Mouse (Mus musculus) lung, adult 2 months (tissue): ENCODE data around the gene Cenps. TPM values are rescaled to one million over a fixed set of nuclear protein-coding genes. Genes with fewer than 3 reads are reported as not detected.
"Not testable (repeated sequence)": the region's sequence is repeated elsewhere in the genome, so short reads cannot be mapped to it uniquely, and the experiment has no call there.

Source experiments
- DNase-seq: peaks from one replicate; pipeline ENCODE4 v3.0.0; 2022
- H3K4me1 ChIP-seq: fragments of 200-500 bp; 2 replicates; pipeline ENCODE4 v1.6.1; 2011; ENCODE audit warnings: low read length; ENCODE audit not compliant: control insufficient read depth, insufficient read depth
- H3K4me3 ChIP-seq: fragments of 200-500 bp; replicated peaks from 2 replicates; pipeline ENCODE3; 2011; ENCODE audit warnings: low read depth, mild to moderate bottlenecking, control low read depth, low read length; ENCODE audit errors: extremely low read depth
- CTCF ChIP-seq: fragments of 200-500 bp; IDR thresholded peaks from 2 replicates; pipeline ENCODE4 v1.5.1; 2011; ENCODE audit warnings: mild to moderate bottlenecking, low read length, control low read depth; ENCODE audit not compliant: insufficient read depth
- POLR2A ChIP-seq: fragments of 200-500 bp; IDR thresholded peaks from 2 replicates; pipeline ENCODE4 v1.6.1; 2011; ENCODE audit warnings: low read depth, mild to moderate bottlenecking, control low read depth, low read length, borderline replicate concordance; ENCODE audit errors: extremely low read depth
- WGBS: fragments of 180-500 bp; shearing (Covaris S2); methylation state at CpG from one replicate; pipeline ENCODE4 v1.1.7; 2018; 5-methylcytosine and 5-hydroxymethylcytosine counted together
- polyA plus RNA-seq: library from polyadenylated mRNA; depleted of rRNA; stranded (reverse); fragments of >200 nt; gene quantifications from 2 replicates; pipeline ENCODE4 v1.2.3, GENCODE M21; 2012

Cenps gene
- polyA plus RNA-seq, 1 experiment, result 1.4 TPM

GRCm38 (mm10) chr4:149172083-149172482 lies 34.7 kb upstream of the Cenps start:
- 63% methylated on average over 5 of the region's 5 CpGs for WGBS
- Histone ChIP-seq H3K4me1 (peaks cover 4% of the 10 kb centered on the region), H3K4me3 (no peak overlapping the region)
- TF ChIP-seq CTCF (no peak), POLR2A (no peak)
- peak; percentile 44 for DNase-seq

GRCm38 (mm10) chr4:149171581-149171981 lies 34.2 kb upstream of the Cenps start:
- Histone ChIP-seq H3K4me1 (peaks cover 4% of the 10 kb centered on the region), H3K4me3 (no peak overlapping the region)
- peak; percentile 41 for DNase-seq
- TF ChIP-seq CTCF, result no peak
- TF ChIP-seq POLR2A, result no peak
- 33% methylated on average over 5 of the region's 5 CpGs for WGBS

DNA sequence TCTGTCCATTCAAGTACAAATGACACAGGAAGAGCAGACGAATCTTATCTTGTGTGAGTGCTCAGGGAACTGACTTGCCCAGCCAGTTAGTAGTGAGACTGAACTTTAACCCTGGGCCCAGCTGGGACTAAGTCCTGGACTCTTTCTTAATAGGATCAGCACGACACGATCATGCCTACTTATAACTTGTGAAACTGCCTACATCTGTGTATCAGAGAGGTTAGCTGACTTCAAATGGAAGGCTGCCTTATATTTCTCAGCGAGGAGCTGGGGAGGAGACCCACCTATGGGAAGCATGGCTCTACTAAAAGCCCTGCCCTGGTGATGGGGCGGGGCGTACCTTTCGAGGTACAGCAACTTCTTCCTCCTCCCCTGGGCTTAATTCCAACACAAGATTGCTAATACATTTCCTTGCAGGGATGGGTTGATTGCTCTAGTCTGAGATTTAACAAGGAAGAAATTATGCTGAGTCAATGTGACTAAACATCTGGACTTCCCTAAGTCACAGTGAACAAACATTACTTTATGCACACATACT lies 33.0 kb upstream of the Cenps start:
- 36% methylated on average over 7 of the region's 7 CpGs for WGBS
- no peak overlapping the region for H3K4me3 ChIP-seq
- TF ChIP-seq POLR2A (no peak), CTCF (no peak)
- H3K4me1 ChIP-seq, result peaks cover 4% of the 10 kb centered on the region
- DNase-seq, result peak; percentile 49

GRCm38 (mm10) chr4:149169926-149170325 lies 32.5 kb upstream of the Cenps start:
- not testable (repeated sequence) for H3K4me3 ChIP-seq, H3K4me1 ChIP-seq, DNase-seq
- 69% methylated on average over 7 of the region's 8 CpGs for WGBS

- H3K4me3 ChIP-seq, result no peak overlapping the region
- H3K4me1 ChIP-seq, result peaks cover 4% of the 10 kb centered on the region
- WGBS, result 54% methylated on average over 2 of the region's 2 CpGs
- no peak for TF ChIP-seq CTCF
- no peak for TF ChIP-seq POLR2A
- DNase-seq, result no peak
Measured at GRCm38 (mm10) chr4:149168016-149168415, 30.6 kb upstream of the Cenps start.

DNA sequence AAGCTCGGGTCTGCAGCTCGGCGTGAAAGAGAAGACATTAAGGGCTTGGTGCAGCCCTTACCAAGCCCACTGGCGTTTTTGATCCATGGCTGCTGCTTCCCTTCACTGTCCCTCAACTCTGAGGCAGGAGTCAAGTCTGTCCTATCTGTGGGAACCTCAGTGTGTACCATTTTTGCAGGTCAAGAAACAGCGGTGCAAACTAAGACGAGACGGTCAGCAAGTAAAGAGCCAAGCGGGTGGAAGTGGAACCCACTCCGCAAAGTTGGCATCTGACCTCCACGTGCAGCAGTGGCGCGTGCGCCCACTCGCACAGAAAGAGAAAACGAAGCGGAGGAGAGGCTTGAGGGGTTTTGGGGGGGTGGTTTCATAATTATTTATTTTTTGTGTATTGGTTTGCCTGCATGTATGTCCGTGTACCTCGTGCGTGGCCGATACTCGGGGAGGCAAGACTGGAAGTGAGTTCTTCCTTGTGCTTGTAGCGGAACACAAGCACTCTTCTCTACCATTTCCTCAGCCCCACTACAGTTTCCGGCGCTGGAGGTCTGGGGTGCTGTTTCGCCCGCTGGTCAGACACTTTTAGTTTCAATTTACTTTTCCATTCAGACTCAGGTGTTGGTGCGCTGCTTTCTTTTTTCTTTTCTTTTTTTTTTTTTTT lies 29.7 kb upstream of the Cenps start:
- H3K4me3 ChIP-seq, result peak overlapping the region; percentile 80
- WGBS, result 0% methylated on average over 27 of the region's 27 CpGs
- DNase-seq, result no peak
- peaks cover 4% of the 10 kb centered on the region for H3K4me1 ChIP-seq
- TF ChIP-seq CTCF (no peak), POLR2A (peak; percentile 53; the same call in 1 of the 2 replicates)

DNA sequence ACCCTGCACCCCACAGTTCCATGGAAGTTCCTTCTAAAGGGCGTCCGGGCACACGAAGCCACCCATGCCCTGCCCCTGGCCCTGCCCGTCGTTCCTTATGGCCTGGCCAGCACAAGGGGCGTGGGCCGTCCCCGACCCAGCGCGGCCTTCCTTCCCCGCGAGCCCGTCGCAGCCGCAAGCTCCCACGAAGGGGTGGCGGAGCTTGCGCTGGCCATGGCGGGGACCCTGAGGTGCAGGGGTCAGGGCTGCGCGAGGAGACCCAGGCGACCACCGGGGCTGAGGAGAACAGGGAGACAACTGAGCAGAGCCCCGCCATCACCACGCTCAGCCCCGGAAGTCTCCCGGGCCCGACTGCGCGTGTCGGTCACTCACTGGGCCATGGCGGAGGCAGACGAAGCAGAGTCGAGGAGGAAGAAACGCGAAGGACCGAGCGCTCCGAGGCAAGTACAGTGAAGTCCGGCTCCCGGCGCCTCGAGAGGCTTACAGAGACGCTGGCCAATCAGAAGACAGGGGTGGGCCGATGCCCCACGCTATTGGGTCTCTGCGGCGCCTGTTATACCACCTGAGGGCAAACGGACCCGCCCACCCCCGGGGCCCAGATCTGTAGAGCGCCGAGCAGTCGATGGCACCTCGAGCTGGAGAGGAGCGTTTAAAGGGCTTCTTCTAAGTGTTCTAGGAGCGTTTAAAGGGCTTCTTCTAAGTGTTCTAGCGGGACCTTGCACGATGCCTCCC lies 29.0 kb upstream of the Cenps start, which contains the start of gene Pgd:
Gene Pgd, minus strand, starts transcription at position 557 of the 732 bp plus-strand sequence.
- TF ChIP-seq CTCF, result no peak
- TF ChIP-seq POLR2A, result peak; percentile 89
- DNase-seq, result peak; percentile 94
- peak within 1 kb of the TSS; percentile 80 for H3K4me3 ChIP-seq
- under 1% methylated on average over 59 of the region's 59 CpGs for WGBS
- H3K4me1 ChIP-seq, result peaks cover 4% of the 10 kb centered on the region

DNA sequence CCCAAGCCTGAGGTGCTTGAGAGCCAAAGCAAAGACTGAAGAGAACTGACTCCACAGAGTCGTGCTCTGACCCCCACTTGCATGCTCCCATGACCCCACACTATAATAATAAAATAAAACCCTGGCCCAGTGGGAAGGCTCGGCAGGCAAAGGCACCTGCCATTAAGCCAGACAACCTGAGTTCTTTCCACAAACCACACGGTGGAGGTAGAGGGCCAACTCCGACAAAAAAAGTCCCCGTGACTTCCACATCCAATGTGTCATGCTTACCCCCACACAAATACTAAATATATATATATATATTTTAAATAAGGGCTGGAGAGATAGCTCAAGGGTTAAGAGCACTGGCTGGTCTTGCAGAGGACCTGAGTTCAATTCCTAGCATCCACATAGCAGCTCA lies 26.7 kb upstream of the Cenps start:
- peak; percentile 26; the same call in 1 of the 2 replicates for TF ChIP-seq CTCF
- TF ChIP-seq POLR2A, result no peak
- H3K4me3 ChIP-seq, result no peak overlapping the region
- 53% methylated on average over 5 of the region's 5 CpGs for WGBS
- no peaks in the 10 kb centered on the region for H3K4me1 ChIP-seq
- DNase-seq, result no peak

DNA sequence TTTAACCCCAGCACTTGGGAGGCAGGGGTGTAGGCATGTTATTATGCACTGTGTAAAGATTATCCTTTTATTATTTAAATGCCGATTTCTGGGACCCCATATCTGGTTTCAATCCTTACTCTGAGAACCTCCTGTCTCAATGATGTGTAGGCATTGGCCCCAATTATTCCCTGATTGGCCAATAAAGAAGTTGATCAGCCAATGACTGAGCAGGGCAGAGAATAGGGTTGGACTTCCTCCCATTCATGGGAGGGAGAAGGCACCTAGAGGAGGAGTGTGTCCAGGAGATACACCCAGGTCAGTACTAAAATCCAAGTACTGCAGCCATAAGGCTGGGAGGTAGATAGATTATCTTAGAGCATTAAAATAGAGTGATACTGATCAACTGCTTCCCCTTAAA lies 25.8 kb upstream of the Cenps start:
- 81% methylated on average over 1 of the region's 1 CpGs for WGBS
- TF ChIP-seq CTCF, result no peak
- TF ChIP-seq POLR2A, result no peak

More for the DNA sequence above, 25.8 kb upstream of the Cenps start:
- no peak for DNase-seq
- no peaks in the 10 kb centered on the region for H3K4me1 ChIP-seq
- no peak overlapping the region for H3K4me3 ChIP-seq
